Mouse (Mus musculus): ENCODE measurements around the gene Dnaja4.
A peak's percentile ranks its signal among the peaks of the same experiment; 100 is the strongest.

Dnaja4 gene

GRCm38 (mm10) chr9:54700174-54700475, 1.5 kb downstream of the Dnaja4 start:
- DNase-seq: peak; percentile 34

DNA sequence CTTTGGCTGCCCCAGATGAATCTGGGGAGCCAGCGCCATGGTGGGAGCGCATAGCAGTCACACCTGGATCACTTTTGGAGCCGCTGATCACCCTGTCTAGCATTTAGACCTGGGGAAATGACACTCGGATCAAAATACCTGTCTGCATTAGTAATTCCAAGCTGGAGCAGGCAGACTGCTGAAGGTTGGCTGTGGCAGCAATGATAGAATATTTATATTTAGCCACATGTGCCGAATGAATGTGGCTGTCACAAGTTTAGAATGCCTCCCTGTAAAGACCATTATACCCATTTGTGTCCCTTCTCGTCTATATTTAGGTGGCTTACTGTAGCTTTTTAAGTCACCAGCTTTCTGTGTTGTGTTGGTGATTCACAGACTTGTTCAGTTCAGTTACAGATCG, 2.1 kb downstream of the Dnaja4 start:
- DNase-seq: no peak

- no peak for DNase-seq
These were observed 3.9 kb downstream of the Dnaja4 start for GRCm38 (mm10) chr9:54702581-54702980.

GRCm38 (mm10) chr9:54704361-54704760, 5.7 kb downstream of the Dnaja4 start:
- DNase-seq: no peak

DNA sequence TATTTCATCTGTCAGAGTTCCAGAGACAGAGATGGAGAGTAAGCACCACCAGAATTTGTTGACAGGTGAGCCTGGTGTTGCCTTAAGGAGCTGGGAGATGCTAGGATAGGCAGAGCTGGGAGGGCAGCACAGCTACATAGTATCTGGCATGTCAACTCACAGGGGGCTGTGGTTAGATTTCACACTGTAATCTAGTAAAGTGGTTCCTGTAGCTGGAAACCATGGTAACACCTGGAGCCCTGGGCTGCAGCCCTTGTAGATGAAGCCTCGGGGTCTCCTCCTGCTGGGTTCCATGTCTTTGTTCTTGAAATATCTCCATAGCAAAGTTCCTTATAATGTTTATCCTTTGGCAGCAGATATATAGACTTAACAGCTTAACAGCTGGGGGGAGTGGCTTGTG, 6.9 kb downstream of the Dnaja4 start:
- DNase-seq: no peak

DNA sequence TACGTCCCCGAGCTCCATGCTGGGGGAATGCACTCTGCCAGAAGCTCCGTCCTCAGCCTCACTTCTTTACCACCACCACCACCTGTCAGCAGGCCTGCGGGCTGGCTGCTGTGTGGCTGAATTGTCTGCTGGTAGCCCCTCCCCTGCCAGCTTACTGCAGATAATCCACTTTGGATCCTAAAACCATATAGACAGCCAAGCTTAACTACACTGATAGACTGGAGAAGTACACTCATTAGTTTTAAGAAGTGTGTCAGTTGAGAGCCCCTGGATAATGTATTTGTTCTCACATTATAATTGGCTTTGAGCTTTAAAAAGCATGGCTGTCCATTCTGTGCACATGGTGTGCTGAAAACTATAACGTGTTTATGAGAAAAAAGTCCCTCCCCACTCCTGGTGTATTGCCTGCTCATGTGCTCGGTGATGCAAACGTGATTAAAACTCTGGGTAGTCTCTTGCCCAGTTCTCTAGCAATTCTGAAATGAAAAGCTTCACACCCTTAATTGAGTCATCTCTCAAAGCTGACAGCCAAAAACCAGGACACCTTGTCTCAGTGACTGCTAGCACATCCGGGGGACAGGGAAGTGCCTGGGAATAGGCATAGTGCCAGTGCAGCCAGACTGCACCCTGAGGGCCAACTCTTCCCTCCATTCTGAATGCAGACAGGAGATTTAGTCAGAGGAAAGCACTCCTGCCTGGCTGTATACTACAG, 8.8 kb downstream of the Dnaja4 start:
- DNase-seq: no peak

GRCm38 (mm10) chr9:54708085-54708484, 9.4 kb downstream of the Dnaja4 start:
- no peak for DNase-seq

GRCm38 (mm10) chr9:54715776-54716175, 17.1 kb downstream of the Dnaja4 start:
- DNase-seq: no peak

DNA sequence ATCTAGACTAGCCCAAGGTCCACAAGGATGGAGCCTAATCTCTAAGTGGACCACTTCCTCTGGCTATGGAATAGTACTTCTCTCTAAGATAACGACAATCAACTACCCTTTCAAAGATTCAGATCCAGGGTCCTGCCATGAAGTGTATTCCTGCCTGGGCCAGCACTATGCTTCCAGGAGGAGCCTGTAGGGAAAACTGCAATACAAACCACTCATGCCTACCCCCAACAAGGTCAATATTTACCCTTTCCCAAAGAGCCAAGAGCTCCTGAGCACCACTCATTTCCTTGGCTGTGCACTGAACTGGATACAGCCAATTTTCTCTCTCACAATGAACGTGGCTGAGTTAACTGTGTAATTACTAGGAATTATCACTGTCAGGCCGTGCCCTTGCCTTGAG, 18.9 kb downstream of the Dnaja4 start:
- peak; percentile 69 for DNase-seq

DNA sequence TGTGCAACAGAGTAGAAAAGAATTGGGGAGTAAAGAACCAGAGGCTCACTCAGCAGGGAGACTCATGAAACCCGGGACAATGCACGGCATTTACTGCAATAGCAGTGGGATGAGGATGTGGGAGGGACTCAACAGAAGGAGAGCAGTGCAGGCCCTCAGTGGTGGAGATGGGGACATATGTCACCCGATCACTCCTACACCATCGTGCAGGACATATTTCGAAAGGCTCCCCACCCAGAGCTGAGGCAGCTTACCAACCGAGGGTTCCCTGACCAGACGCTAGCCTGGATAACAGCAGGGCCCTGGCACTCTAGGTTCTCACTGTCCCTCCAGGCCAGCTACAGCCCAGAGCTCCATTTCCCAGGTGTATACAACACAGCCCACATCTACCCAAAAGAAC, 23.5 kb downstream of the Dnaja4 start:
- DNase-seq: no peak

GRCm38 (mm10) chr9:54722596-54722995, 23.9 kb downstream of the Dnaja4 start:
- no peak for DNase-seq

GRCm38 (mm10) chr9:54726315-54726714, 27.6 kb downstream of the Dnaja4 start:
- no peak for DNase-seq

GRCm38 (mm10) chr9:54732122-54732521, 33.4 kb downstream of the Dnaja4 start:
- peak; percentile 22 for DNase-seq

DNA sequence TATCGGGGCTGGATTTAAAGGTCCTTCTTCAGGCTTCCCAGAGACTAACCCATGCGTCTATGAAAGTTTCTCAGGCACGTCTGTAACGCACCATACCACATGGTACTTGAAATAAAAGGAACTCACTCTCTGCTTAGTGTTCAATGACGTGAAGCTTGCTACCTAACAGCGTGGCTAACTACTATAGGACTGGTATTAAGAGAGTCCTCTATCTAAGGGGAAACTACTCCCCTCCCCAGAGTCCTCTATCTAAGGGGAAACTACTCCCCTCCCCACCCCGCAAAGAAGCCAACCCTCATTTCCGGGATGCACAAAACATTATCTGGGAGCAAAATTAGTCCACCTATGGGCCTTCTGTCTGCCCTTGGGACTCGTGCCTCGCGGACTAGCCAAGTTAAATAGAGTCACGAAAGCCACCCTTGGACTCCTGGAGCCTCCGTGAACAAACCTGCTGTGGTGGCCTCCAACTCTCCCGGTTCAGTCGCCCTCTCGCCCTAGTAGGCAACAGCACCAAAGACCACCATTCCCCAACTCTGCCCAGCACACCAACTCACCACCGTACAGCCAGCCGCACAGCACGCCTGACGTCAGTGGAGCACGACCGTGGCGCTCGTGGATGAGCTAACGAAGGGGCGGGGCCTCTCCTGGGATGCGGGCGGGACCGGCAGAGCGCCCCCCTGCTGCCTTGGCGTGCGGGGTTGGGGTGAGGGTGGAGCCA, 35.4 kb downstream of the Dnaja4 start, which contains the start of gene Wdr61:
TSS of gene Wdr61 (minus strand) at position 599 of the 718 bp plus-strand sequence.
- peak; percentile 98 for DNase-seq

- DNase-seq: no peak
These were observed 36.1 kb downstream of the Dnaja4 start for GRCm38 (mm10) chr9:54734639-54735252.

DNA sequence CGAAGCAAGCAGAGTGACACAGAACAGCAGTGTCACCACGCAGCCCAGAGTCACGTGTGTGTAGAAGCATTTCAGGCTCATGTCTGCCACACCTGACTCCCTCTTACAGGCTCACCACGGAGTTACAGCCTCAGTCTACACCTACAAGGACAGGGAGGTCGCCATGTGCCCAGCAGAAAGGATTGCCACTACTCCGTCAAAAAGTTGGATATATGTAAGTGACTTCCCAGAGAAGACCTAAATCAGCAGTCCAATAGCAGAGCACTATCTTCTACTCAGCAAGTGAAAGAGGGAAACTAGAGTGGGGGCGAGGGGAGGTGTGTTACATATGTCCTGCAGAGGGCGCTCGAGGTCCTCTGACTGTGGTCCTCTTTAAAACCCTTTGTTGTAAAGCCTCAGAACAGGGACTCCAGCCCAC, 37.6 kb downstream of the Dnaja4 start:
- DNase-seq: peak; percentile 63

DNA sequence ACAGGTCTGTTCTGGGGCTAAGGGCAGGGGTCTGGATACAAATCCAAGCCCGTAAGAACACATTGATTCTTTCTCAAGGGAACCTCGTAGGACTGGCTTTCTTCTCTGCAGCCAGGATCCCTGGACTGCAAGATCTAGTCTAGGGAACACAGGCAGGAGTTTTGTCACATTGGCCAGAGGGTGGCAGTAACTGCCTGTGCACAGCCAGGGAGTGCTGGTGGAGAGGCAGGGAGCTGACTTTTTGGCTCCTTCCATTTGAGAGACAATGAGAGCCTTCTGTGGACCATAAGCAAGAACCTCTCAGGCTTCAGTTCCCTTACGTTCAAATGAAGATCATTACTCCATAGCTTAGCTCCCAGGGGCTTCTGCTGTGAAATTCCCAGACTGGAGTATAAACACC, 39.7 kb downstream of the Dnaja4 start:
- DNase-seq: peak; percentile 42

GRCm38 (mm10) chr9:54743891-54744290, 45.2 kb downstream of the Dnaja4 start:
- DNase-seq: no peak

GRCm38 (mm10) chr9:54745740-54746370, 47.2 kb downstream of the Dnaja4 start:
- DNase-seq: no peak

DNA sequence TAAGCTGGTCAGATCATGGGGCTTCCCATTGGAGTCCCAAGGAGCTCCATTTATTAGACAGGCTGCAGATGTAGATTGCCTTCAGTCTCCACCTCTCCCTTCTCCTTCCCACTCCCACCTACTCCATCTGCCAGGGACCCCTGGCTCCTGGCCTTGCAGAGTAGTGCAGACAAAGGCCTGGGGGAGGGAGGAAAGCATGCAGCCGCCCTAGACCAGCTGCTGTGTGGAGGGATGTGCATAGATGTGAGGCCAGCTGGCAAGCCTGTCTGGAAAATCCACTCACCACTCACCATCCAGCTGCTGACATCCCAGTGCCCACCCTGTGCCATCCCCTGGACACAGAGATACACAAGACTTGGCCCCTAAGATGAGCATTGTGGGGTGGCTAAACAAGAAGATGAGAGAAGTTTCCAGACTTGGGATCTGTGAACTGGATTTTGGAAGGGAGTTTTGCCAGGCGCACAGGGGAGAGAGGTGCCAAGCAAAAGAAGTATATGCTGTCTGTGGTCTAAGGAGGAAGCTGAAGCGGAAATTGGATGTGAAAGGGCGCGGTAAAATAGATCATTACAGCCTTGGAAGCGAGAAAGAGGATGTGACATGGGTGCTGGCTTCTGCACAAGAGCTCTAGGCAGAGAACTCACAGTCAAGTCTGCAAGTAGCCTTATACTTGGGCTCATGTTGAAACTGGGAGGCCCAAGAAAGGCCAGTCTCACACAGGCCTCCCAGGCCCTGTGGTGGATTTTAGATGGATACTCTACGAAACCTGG, 51.7 kb downstream of the Dnaja4 start:
- DNase-seq: no peak

DNA sequence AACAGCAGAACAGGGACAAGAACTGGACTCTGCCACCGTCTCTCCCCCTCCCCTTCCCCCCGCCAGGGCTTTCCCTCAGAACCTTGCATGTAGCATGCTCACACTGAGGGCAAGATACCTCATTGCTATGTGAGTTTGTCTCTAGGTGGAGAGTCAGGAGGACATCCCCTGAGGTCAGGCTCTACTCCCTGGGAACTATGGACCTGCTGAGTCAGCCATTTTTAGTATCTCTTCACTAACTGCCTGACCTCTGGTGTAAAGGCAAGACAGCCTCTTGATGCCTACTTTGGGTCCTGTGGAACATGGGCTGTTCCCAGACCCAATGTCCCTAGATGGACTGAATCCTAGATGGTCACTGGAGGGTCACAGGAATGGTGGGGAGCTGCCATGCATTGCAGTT, 53.0 kb downstream of the Dnaja4 start:
- DNase-seq: no peak

DNA sequence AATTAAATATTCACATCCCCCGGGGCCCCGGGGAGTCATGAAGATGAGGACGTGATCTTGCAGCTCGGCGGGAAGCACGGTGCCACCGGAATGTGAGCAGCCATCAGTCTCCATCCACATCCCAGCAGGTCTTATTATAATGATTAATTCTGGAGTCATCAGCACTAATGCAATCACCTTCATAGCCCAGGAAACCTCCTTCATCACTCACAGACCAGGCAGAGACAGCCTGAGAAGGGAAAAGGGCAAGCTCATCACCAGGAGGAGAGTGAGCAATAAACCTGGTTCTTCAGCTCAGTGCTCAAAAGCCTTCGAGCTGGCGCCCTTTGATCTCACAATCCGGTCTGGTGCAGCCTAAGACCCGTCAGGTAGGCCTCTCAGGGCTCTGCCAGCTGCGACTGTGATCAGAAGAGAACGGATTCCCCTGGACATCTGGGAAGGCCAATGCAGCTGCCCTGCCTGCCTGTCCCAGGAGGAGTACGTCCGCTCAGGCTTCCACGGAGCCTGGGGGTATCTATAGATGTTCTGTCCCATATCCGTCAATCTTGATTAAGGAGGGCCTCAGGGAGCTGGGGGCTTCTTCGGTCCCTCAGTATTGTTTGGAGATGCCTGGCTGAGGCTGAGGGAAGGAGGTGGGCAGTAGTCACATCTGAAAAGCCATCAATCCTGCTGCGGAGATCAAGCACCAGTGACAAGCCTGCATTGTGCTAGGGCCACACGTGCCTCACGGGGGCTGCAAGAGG, 53.7 kb downstream of the Dnaja4 start:
- no peak for DNase-seq
